Mouse (Mus musculus) MEL (cell line): ENCODE measurements around the gene Prkar1b. TPM values are rescaled to one million over a fixed set of nuclear protein-coding genes. Genes with fewer than 3 reads are reported as not detected.

ENCODE experiments used
- DNase-seq: peaks from one replicate; pipeline ENCODE4 v3.0.0; 2011; ENCODE audit warnings: low read depth, low spot score
- H3K27ac ChIP-seq: 2 replicates; pipeline ENCODE4 v1.5.1; 2012; ENCODE audit warnings: low read depth, mild to moderate bottlenecking, control low read depth, low read length, moderate library complexity; ENCODE audit not compliant: control insufficient read depth
- H3K27me3 ChIP-seq, 2 experiments: fragments of 150-350 bp in 1 of 2; sonication (generic) in 1 of 2; 2 replicates each; pipeline ENCODE4 v1.6.1; 2012; ENCODE audit warnings: low read length in 2 of 2, mild to moderate bottlenecking in 2 of 2, improper control_type of control experiment in 1 of 2, moderate library complexity in 1 of 2; ENCODE audit not compliant: insufficient read depth in 2 of 2, control insufficient read depth in 1 of 2
- H3K36me3 ChIP-seq, 2 experiments: 2 replicates each; pipeline ENCODE4 v1.6.1; 2012 to 2014; ENCODE audit warnings: low read length in 2 of 2, improper control_type of control experiment in 1 of 2, inconsistent platforms in 1 of 2, mild to moderate bottlenecking in 1 of 2; ENCODE audit not compliant: insufficient read depth in 2 of 2, control insufficient read depth in 1 of 2
- H3K4me1 ChIP-seq, 2 experiments: fragments of 150-350 bp in 1 of 2; sonication (generic) in 1 of 2; 2 replicates each; pipeline ENCODE4 v1.6.1; 2012; ENCODE audit warnings: low read length in 2 of 2, improper control_type of control experiment in 1 of 2, mild to moderate bottlenecking in 1 of 2; ENCODE audit not compliant: insufficient read depth in 2 of 2, control insufficient read depth in 1 of 2
- H3K4me3 ChIP-seq, 2 experiments: fragments of 150-350 bp in 1 of 2; sonication (generic) in 1 of 2; 2 replicates each; pipeline ENCODE4 v1.5.1; 2012; ENCODE audit warnings: low read depth in 2 of 2, low read length in 2 of 2, mild to moderate bottlenecking in 2 of 2, moderate library complexity in 2 of 2, control low read depth in 1 of 2, improper control_type of control experiment in 1 of 2; ENCODE audit not compliant: control insufficient read depth in 1 of 2, insufficient read depth in 1 of 2
- H3K79me2 ChIP-seq: 2 replicates; pipeline ENCODE4 v1.6.1; 2012; ENCODE audit warnings: mild to moderate bottlenecking, low read length, moderate library complexity; ENCODE audit not compliant: control insufficient read depth, poor library complexity, insufficient read depth
- H3K9ac ChIP-seq: 2 replicates; pipeline ENCODE4 v1.6.1; 2012; ENCODE audit warnings: low read depth, mild to moderate bottlenecking, control low read depth, low read length, moderate library complexity; ENCODE audit not compliant: control insufficient read depth, poor library complexity, severe bottlenecking
- H3K9me3 ChIP-seq: fragments of 150-350 bp; sonication (generic); replicated peaks from 2 replicates; pipeline ENCODE4 v1.6.1; 2012; ENCODE audit warnings: mild to moderate bottlenecking, low read length, improper control_type of control experiment, moderate library complexity; ENCODE audit not compliant: insufficient read depth
- CHD1 ChIP-seq: IDR thresholded peaks from 2 replicates; pipeline ENCODE4 v1.6.1; 2012; ENCODE audit warnings: low read depth, mild to moderate bottlenecking, inconsistent platforms, low read length, improper control_type of control experiment
- CHD2 ChIP-seq: IDR thresholded peaks from 2 replicates; pipeline ENCODE4 v1.6.1; 2011; ENCODE audit warnings: low read length, improper control_type of control experiment
- CTCF ChIP-seq, 3 experiments: IDR thresholded peaks in 2 of 3; conservative IDR thresholded peaks in 1 of 3; 2 replicates each; pipeline ENCODE4 v1.5.1; 2011 to 2012; ENCODE audit warnings: low read length in 3 of 3, low read depth in 2 of 3, mild to moderate bottlenecking in 2 of 3, improper control_type of control experiment in 1 of 3, inconsistent platforms in 1 of 3, mixed read lengths in 1 of 3, moderate library complexity in 1 of 3; ENCODE audit not compliant: control insufficient read depth in 1 of 3, insufficient read depth in 1 of 3, poor library complexity in 1 of 3, severe bottlenecking in 1 of 3
- GABPA ChIP-seq: IDR thresholded peaks from 2 replicates; pipeline ENCODE4 v1.6.1; 2012; ENCODE audit warnings: low read depth, mild to moderate bottlenecking, inconsistent platforms, low read length, improper control_type of control experiment, moderate library complexity
- HCFC1 ChIP-seq: IDR thresholded peaks from 2 replicates; pipeline ENCODE4 v1.6.1; 2012; ENCODE audit warnings: low read depth, mild to moderate bottlenecking, inconsistent platforms, low read length, improper control_type of control experiment, moderate library complexity
- KAT2A ChIP-seq: conservative IDR thresholded peaks from 2 replicates; pipeline ENCODE4 v1.6.1; 2012; ENCODE audit warnings: low read depth, low read length, improper control_type of control experiment, inconsistent platforms
- MAFK ChIP-seq: IDR thresholded peaks from 2 replicates; pipeline ENCODE4 v1.6.1; 2011; ENCODE audit warnings: low read depth, mild to moderate bottlenecking, low read length, improper control_type of control experiment, borderline replicate concordance
- MAX ChIP-seq: IDR thresholded peaks from 2 replicates; pipeline ENCODE4 v1.6.1; 2011; ENCODE audit warnings: low read length, improper control_type of control experiment
- MEF2A ChIP-seq: IDR thresholded peaks from 2 replicates; pipeline ENCODE4 v1.6.1; 2014; ENCODE audit warnings: low read depth, mild to moderate bottlenecking, inconsistent platforms, low read length, improper control_type of control experiment; ENCODE audit not compliant: poor library complexity, insufficient replicate concordance, severe bottlenecking; ENCODE audit errors: extremely low read depth
- NELFE ChIP-seq: IDR thresholded peaks from 2 replicates; pipeline ENCODE4 v1.6.1; 2011; ENCODE audit warnings: low read depth, low read length, improper control_type of control experiment
- POLR2AphosphoS2 ChIP-seq: IDR thresholded peaks from 2 replicates; pipeline ENCODE4 v1.6.1; 2011; ENCODE audit warnings: low read length, improper control_type of control experiment
- POLR2AphosphoS5 ChIP-seq: IDR thresholded peaks from 2 replicates; pipeline ENCODE4 v1.6.1; 2012; ENCODE audit warnings: low read depth, borderline replicate concordance, mild to moderate bottlenecking, inconsistent platforms, low read length, moderate library complexity, mixed read lengths
- SMC3 ChIP-seq: IDR thresholded peaks from 2 replicates; pipeline ENCODE4 v1.6.1; 2011; ENCODE audit warnings: low read depth, low read length, improper control_type of control experiment
- TAL1 ChIP-seq: IDR thresholded peaks from 2 replicates; pipeline ENCODE4 v1.6.1; 2012; ENCODE audit warnings: mild to moderate bottlenecking, inconsistent platforms, low read length, moderate library complexity, mixed read lengths
- TCF12 ChIP-seq: IDR thresholded peaks from 2 replicates; pipeline ENCODE4 v1.6.1; 2014; ENCODE audit warnings: low read depth, mild to moderate bottlenecking, inconsistent platforms, low read length, improper control_type of control experiment, moderate library complexity
- UBTF ChIP-seq: IDR thresholded peaks from 2 replicates; pipeline ENCODE4 v1.6.1; 2012; ENCODE audit warnings: low read depth, mild to moderate bottlenecking, inconsistent platforms, low read length, improper control_type of control experiment, moderate library complexity, borderline replicate concordance; ENCODE audit not compliant: insufficient read depth
- USF1 ChIP-seq: IDR thresholded peaks from 2 replicates; pipeline ENCODE4 v1.6.1; 2014; ENCODE audit warnings: low read depth, mild to moderate bottlenecking, inconsistent platforms, low read length, improper control_type of control experiment, moderate library complexity
- USF2 ChIP-seq, 2 experiments: IDR thresholded peaks; 2 replicates each; pipeline ENCODE4 v1.6.1; 2011 to 2012; ENCODE audit warnings: improper control_type of control experiment in 2 of 2, low read length in 2 of 2, borderline replicate concordance in 1 of 2, inconsistent platforms in 1 of 2, low read depth in 1 of 2, mild to moderate bottlenecking in 1 of 2; ENCODE audit not compliant: insufficient read depth in 1 of 2
- polyA plus RNA-seq, 2 experiments: library from polyadenylated mRNA; stranded (reverse) in 1 of 2; unstranded in 1 of 2; fragments of >175 nt in 1 of 2; fragments of >200 nt in 1 of 2; gene quantifications; 2 replicates each; pipeline versions ENCODE4 v1.2.1 to v1.2.4; 2012; ENCODE audit warnings: low replicate concordance in 2 of 2, low read depth in 1 of 2; ENCODE audit not compliant: insufficient read length in 2 of 2, insufficient read depth in 1 of 2, missing spikeins in 1 of 2
- total RNA-seq: library from RNA; depleted of rRNA; stranded (reverse); fragments of 300-350 nt; gene quantifications from 2 replicates; pipeline ENCODE4 v1.2.3, GENCODE M21; 2012

Gene Prkar1b
- total and polyA plus RNA-seq, 3 experiments = not detected

GRCm38 (mm10) chr5:139114876-139115275 is 34.9 kb downstream of the Prkar1b start:
- TF ChIP-seq CHD2 = no peak
- no peak for TF ChIP-seq HCFC1
- no peak for TF ChIP-seq TAL1
- no peak for TF ChIP-seq SMC3
- no peak for TF ChIP-seq USF2 (IDR thresholded peaks at IDR 0.05; ENCODE audit: borderline replicate concordance in 1 of 2, insufficient read depth in 1 of 2, low read depth in 1 of 2, low read length in 2 of 2)
- no peak for TF ChIP-seq POLR2AphosphoS2
- no peak for TF ChIP-seq KAT2A
- TF ChIP-seq UBTF = no peak
- TF ChIP-seq POLR2AphosphoS5 = no peak
- H3K4me1 ChIP-seq = no peaks in the 10 kb centered on the region
- H3K9ac ChIP-seq = no peak overlapping the region
- H3K36me3 ChIP-seq = no peaks in the 10 kb centered on the region
- no peaks in the 10 kb centered on the region for H3K9me3 ChIP-seq
- H3K4me3 ChIP-seq = no peak overlapping the region
- no peak overlapping the region for H3K27ac ChIP-seq
- DNase-seq = no peak
- no peaks in the 10 kb centered on the region for H3K79me2 ChIP-seq
- H3K27me3 ChIP-seq = no peaks in the 10 kb centered on the region; a peak in 1 of 4 replicates

GRCm38 (mm10) chr5:139112418-139112817 is 37.4 kb downstream of the Prkar1b start:
- no peaks in the 10 kb centered on the region for H3K9me3 ChIP-seq
- H3K27me3 ChIP-seq = no peaks in the 10 kb centered on the region

GRCm38 (mm10) chr5:139111991-139112390 is 37.8 kb downstream of the Prkar1b start:
- Histone ChIP-seq H3K4me1 (no peaks in the 10 kb centered on the region), H3K27ac (no peak overlapping the region), H3K4me3 (no peak overlapping the region), H3K27me3 (no peaks in the 10 kb centered on the region), H3K9ac (no peak overlapping the region), H3K9me3 (no peaks in the 10 kb centered on the region), H3K36me3 (no peaks in the 10 kb centered on the region), H3K79me2 (no peaks in the 10 kb centered on the region)
- DNase-seq = no peak
- no peak for TF ChIP-seq USF1
- TF ChIP-seq CTCF (IDR thresholded peaks at IDR 0.05 in 2 of 3, conservative IDR thresholded peaks at IDR 0.05 in 1 of 3; ENCODE audit: control insufficient read depth in 1 of 3, insufficient read depth in 1 of 3, low read depth in 2 of 3, low read length in 3 of 3, poor library complexity in 1 of 3, severe bottlenecking in 1 of 3) = no peak
- no peak for TF ChIP-seq NELFE
- no peak for TF ChIP-seq USF2 (IDR thresholded peaks at IDR 0.05; ENCODE audit: borderline replicate concordance in 1 of 2, insufficient read depth in 1 of 2, low read depth in 1 of 2, low read length in 2 of 2)
- no peak for TF ChIP-seq TCF12
- TF ChIP-seq GABPA = no peak
- TF ChIP-seq MAX = no peak
- no peak for TF ChIP-seq MEF2A

More at GRCm38 (mm10) chr5:139112418-139112817, 37.4 kb downstream of the Prkar1b start:
- Histone ChIP-seq H3K4me3 (no peak overlapping the region), H3K4me1 (no peaks in the 10 kb centered on the region), H3K79me2 (no peaks in the 10 kb centered on the region), H3K27ac (no peak overlapping the region), H3K36me3 (no peaks in the 10 kb centered on the region), H3K9ac (no peak overlapping the region)
- TF ChIP-seq CHD1 (no peak), MEF2A (no peak), MAFK (no peak), USF2 (IDR thresholded peaks at IDR 0.05; ENCODE audit: borderline replicate concordance in 1 of 2, insufficient read depth in 1 of 2, low read depth in 1 of 2, low read length in 2 of 2) (no peak)
- no peak for DNase-seq
